Mouse (Mus musculus) limb, embryonic 12.5 days (tissue): ENCODE data around the gene Asb10. TPM values are rescaled to one million over a fixed set of nuclear protein-coding genes. Genes with fewer than 3 reads are reported as not detected.

Experiments used
- ATAC-seq: fragments of 200-750 bp; cut with Nextera tagmentation; 2 replicates; pipeline ENCODE4 v1.8.0; 2017; ENCODE audit warnings: low read depth, moderate TSS enrichment; ENCODE audit not compliant: insufficient number of reproducible peaks, insufficient read depth, low FRiP score, low TSS enrichment
- H3K27ac ChIP-seq: fragments of 300-500 bp; sonication (generic); 2 replicates; pipeline ENCODE4 v1.5.1; 2016; ENCODE audit warnings: mild to moderate bottlenecking, moderate library complexity
- H3K27me3 ChIP-seq: fragments of 300-500 bp; sonication (generic); 2 replicates; pipeline ENCODE4 v1.6.1; 2016; ENCODE audit warnings: mild to moderate bottlenecking, moderate library complexity
- H3K36me3 ChIP-seq: fragments of 300-500 bp; sonication (generic); 2 replicates; pipeline ENCODE4 v1.6.1; 2016; ENCODE audit warnings: mild to moderate bottlenecking, moderate library complexity
- H3K4me1 ChIP-seq: fragments of 300-500 bp; sonication (generic); replicated peaks from 2 replicates; pipeline ENCODE4 v1.6.1; 2016
- H3K4me2 ChIP-seq: fragments of 300-500 bp; sonication (generic); 2 replicates; pipeline ENCODE4 v1.6.1; 2016; ENCODE audit warnings: mild to moderate bottlenecking, moderate library complexity
- H3K4me3 ChIP-seq: fragments of 300-500 bp; sonication (generic); replicated peaks from 2 replicates; pipeline ENCODE4 v1.5.1; 2016; ENCODE audit warnings: mild to moderate bottlenecking
- H3K9ac ChIP-seq: fragments of 300-500 bp; sonication (generic); replicated peaks from 2 replicates; pipeline ENCODE4 v1.6.1; 2016; ENCODE audit warnings: mild to moderate bottlenecking, moderate library complexity
- H3K9me3 ChIP-seq: fragments of 300-500 bp; sonication (generic); 2 replicates; pipeline ENCODE4 v1.6.1; 2016; ENCODE audit warnings: mild to moderate bottlenecking, moderate library complexity
- WGBS: fragments of 180-500 bp; shearing (Covaris S2); methylation state at CpG from one replicate; pipeline ENCODE4 v1.1.7; 2016; 5-methylcytosine and 5-hydroxymethylcytosine counted together
- polyA plus RNA-seq: library from polyadenylated mRNA; unstranded; fragments of >200 nt; fragmentation: Nextera tagmentation; extraction: Ambion mirVana; gene quantifications from 2 replicates; pipeline ENCODE4 v1.2.1, GENCODE M21; 2016

The Asb10 gene
- polyA plus RNA-seq, 1 experiment from 2014 or later: 1.1 TPM

GRCm38 (mm10) chr5:24510635-24511034 is 30.1 kb downstream of the Asb10 start:
- Histone ChIP-seq H3K9ac (no peak overlapping the region), H3K27me3 (peaks cover 26% of the 10 kb centered on the region), H3K9me3 (no peaks in the 10 kb centered on the region), H3K4me1 (peaks cover 4% of the 10 kb centered on the region), H3K4me3 (no peak overlapping the region), H3K4me2 (no peak overlapping the region), H3K27ac (no peak overlapping the region), H3K36me3 (no peaks in the 10 kb centered on the region)
- WGBS: 53% methylated on average over 11 of the region's 11 CpGs
- ATAC-seq: no peak

GRCm38 (mm10) chr5:24508406-24508805 is 32.4 kb downstream of the Asb10 start:
- no peak for ATAC-seq
- no peaks in the 10 kb centered on the region for H3K36me3 ChIP-seq
- WGBS: 89% methylated on average over 7 of the region's 7 CpGs

GRCm38 (mm10) chr5:24505513-24505912 is 35.3 kb downstream of the Asb10 start:
- peaks cover 25% of the 10 kb centered on the region for H3K36me3 ChIP-seq
- WGBS: 54% methylated on average over 2 of the region's 2 CpGs
- H3K4me2 ChIP-seq: no peak overlapping the region
- peaks cover 9% of the 10 kb centered on the region; the same call in 1 of the 2 replicates for H3K4me1 ChIP-seq
- peaks cover 49% of the 10 kb centered on the region for H3K27me3 ChIP-seq
- no peaks in the 10 kb centered on the region for H3K9me3 ChIP-seq
- no peak overlapping the region for H3K9ac ChIP-seq
- H3K4me3 ChIP-seq: no peak overlapping the region
- no peak overlapping the region for H3K27ac ChIP-seq
- no peak for ATAC-seq

More at GRCm38 (mm10) chr5:24508406-24508805, 32.4 kb downstream of the Asb10 start:
- Histone ChIP-seq H3K4me3 (no peak overlapping the region), H3K9me3 (no peaks in the 10 kb centered on the region), H3K4me1 (peaks cover 9% of the 10 kb centered on the region; the same call in 1 of the 2 replicates), H3K27me3 (peaks cover 41% of the 10 kb centered on the region), H3K9ac (no peak overlapping the region), H3K27ac (no peak overlapping the region), H3K4me2 (no peak overlapping the region)

- Histone ChIP-seq H3K4me2 (no peak overlapping the region), H3K9ac (no peak overlapping the region), H3K4me3 (no peak overlapping the region), H3K36me3 (peaks cover 53% of the 10 kb centered on the region), H3K27me3 (peaks cover 46% of the 10 kb centered on the region), H3K9me3 (no peaks in the 10 kb centered on the region), H3K27ac (no peak overlapping the region), H3K4me1 (peaks cover 9% of the 10 kb centered on the region; the same call in 1 of the 2 replicates)
- 63% methylated on average over 4 of the region's 4 CpGs for WGBS
- ATAC-seq: no peak
Measured at GRCm38 (mm10) chr5:24502786-24503185, 38.0 kb downstream of the Asb10 start.

DNA sequence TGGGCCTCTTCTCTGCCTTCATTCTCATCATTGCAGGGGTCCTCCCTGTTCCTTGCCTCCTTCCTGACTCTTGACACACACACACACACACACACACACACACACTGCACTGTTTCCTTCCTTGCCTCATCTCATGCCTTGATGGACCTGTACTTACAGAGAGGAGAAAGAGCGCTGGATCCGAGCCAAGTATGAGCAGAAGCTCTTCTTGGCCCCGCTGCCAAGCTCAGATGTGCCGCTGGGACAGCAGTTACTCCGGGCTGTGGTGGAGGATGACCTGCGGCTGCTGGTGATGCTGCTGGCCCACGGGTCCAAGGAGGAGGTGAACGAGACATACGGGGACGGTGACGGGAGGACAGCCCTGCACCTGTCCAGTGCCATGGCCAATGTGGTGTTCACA is 39.9 kb downstream of the Asb10 start:
- Histone ChIP-seq H3K36me3 (peaks cover 72% of the 10 kb centered on the region), H3K4me1 (peaks cover 9% of the 10 kb centered on the region; the same call in 1 of the 2 replicates), H3K9ac (no peak overlapping the region), H3K4me2 (no peak overlapping the region), H3K4me3 (no peak overlapping the region), H3K27ac (no peak overlapping the region), H3K27me3 (peaks cover 40% of the 10 kb centered on the region), H3K9me3 (no peaks in the 10 kb centered on the region)
- WGBS: 91% methylated on average over 11 of the region's 11 CpGs
- no peak for ATAC-seq

- H3K27me3 ChIP-seq: peaks cover 22% of the 10 kb centered on the region
- no peak overlapping the region for H3K4me3 ChIP-seq
- H3K9me3 ChIP-seq: no peaks in the 10 kb centered on the region
- no peak overlapping the region for H3K27ac ChIP-seq
- H3K36me3 ChIP-seq: peaks cover 89% of the 10 kb centered on the region
- no peak overlapping the region for H3K4me2 ChIP-seq
- H3K9ac ChIP-seq: no peak overlapping the region
- ATAC-seq: no peak
- H3K4me1 ChIP-seq: 0 out of 2 replicates have a peak, but pooled peaks cover under 1% of the 10 kb centered on the region
- WGBS: 81% methylated on average over 10 of the region's 10 CpGs
Measured at GRCm38 (mm10) chr5:24499113-24499512, 41.7 kb downstream of the Asb10 start.

- Histone ChIP-seq H3K27me3 (peaks cover 7% of the 10 kb centered on the region; the same call in 1 of the 2 replicates), H3K4me2 (no peak overlapping the region), H3K4me1 (no peaks in the 10 kb centered on the region), H3K4me3 (no peak overlapping the region), H3K9ac (no peak overlapping the region), H3K36me3 (peaks cover 100% of the 10 kb centered on the region), H3K9me3 (no peaks in the 10 kb centered on the region), H3K27ac (no peak overlapping the region)
- no peak for ATAC-seq
- 73% methylated on average over 12 of the region's 12 CpGs for WGBS
Measured at GRCm38 (mm10) chr5:24497526-24497925, 43.3 kb downstream of the Asb10 start.

DNA sequence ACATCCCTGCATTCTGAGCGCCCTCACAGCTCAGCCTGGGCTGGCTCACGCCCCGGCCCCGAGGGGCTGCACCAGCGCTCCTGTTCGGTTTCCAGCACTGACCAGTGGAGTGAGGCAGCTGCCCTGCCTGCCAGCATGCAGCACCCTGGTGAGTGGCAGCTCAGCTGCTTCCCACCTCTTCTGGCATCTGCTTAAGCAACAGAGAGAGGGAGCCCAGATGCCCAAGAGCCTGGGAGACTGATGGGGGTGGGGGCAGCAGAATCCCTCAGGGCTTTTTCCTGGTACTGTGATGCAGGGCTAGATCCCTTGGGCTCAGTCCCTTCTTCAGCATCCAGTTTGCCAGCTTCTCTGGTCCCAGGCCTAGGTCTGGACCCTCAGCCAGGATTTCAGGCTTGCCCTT is 44.0 kb downstream of the Asb10 start:
- Histone ChIP-seq H3K9me3 (no peaks in the 10 kb centered on the region), H3K4me3 (no peak overlapping the region), H3K4me2 (no peak overlapping the region), H3K9ac (0 out of 2 replicates have a peak overlapping the region, but pooled peaks have one; percentile 9), H3K27me3 (no peaks in the 10 kb centered on the region), H3K27ac (no peak overlapping the region), H3K36me3 (peaks cover 100% of the 10 kb centered on the region), H3K4me1 (no peaks in the 10 kb centered on the region)
- 69% methylated on average over 6 of the region's 6 CpGs for WGBS
- no peak for ATAC-seq

DNA sequence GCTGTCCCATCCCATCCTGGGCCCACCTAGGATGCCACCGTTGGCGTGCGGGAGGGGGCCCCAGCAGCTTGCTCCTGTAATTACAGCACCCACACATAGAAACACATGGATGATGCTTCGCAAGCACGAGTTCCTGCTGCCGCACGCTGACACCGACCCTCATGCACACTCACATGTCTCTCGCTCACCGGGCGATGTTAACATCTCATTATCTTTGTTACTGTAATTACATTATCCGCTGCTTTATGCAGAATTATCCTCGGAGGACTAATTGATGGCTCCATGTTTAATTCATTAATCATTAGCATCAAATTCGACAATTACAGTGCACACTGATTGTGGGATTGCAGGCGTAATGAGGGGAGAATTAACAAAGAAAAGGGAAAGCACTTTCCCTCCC is 45.8 kb downstream of the Asb10 start:
- H3K4me3 ChIP-seq: no peak overlapping the region
- no peaks in the 10 kb centered on the region for H3K27me3 ChIP-seq
- H3K9ac ChIP-seq: no peak overlapping the region
- no peaks in the 10 kb centered on the region for H3K9me3 ChIP-seq
- peaks cover 9% of the 10 kb centered on the region for H3K4me1 ChIP-seq
- WGBS: 91% methylated on average over 15 of the region's 15 CpGs
- no peak overlapping the region for H3K4me2 ChIP-seq
- H3K27ac ChIP-seq: no peak overlapping the region
- no peak for ATAC-seq
- H3K36me3 ChIP-seq: peaks cover 100% of the 10 kb centered on the region

DNA sequence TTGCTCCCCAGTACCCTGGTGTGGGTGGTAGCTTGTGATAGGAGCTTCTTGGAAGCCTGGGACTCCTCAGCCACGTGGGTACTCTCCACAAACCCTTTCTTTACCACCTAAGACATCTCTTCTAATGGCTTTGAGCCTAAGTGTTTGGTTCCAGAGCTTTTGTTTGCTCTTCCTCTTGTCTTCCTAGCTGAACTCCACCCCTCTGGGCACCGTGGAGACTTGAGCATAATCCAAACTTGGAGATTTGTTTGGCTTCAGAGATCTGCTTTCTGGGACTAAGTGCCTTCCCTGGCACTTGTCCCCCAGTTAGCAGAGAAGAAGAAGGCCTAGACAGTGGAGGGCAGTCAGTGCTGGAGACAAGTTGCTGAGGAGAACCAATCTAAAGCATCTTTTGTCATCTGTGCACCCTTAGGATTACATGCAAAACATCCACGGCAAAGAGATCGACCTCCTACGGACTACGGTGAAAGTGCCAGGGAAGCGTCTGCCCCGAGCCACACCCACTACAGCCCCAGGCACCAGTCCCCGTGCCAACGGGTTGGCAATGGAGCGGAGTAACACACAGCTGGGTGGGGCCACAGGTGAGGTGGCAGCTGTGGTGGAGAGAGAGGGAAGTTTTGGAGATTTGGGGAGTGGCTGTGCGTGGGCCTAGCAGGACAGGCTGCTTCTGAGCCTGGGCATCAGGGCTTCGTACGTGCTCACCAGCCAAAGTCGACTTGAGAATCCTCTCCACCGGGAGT is 48.1 kb downstream of the Asb10 start:
- no peak overlapping the region for H3K9ac ChIP-seq
- peaks cover 100% of the 10 kb centered on the region for H3K36me3 ChIP-seq
- ATAC-seq: no peak
- H3K4me3 ChIP-seq: no peak overlapping the region
- no peak overlapping the region for H3K27ac ChIP-seq
- no peak overlapping the region for H3K4me2 ChIP-seq
- H3K27me3 ChIP-seq: no peaks in the 10 kb centered on the region
- peaks cover 22% of the 10 kb centered on the region for H3K4me1 ChIP-seq
- H3K9me3 ChIP-seq: no peaks in the 10 kb centered on the region
- WGBS: 90% methylated on average over 16 of the region's 16 CpGs

DNA sequence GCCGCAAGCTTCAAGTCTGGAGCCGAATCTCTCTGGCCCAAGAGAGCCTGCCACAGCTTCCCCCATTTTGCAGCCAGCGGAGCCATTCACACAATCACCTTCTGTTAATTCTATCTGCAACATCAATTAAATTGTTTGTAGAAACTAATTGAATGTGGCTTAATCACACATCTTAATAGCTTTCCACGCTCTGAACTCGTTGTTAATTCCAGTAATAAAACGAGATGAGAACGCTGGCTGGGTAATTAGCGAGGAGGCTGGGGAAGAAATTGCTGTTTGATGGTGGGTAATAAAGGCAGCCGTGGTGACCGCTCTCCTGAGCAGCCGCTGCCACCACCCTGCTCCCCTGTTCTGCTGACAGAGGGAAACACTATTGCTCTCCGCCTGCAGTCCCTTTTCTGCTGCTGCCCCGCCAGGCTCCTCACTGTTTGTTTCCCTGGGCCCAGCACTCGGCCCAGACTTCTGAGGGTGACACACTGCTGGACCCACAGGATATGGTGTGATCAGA is 50.3 kb downstream of the Asb10 start:
- Histone ChIP-seq H3K4me1 (peaks cover 32% of the 10 kb centered on the region), H3K9me3 (no peaks in the 10 kb centered on the region), H3K27me3 (no peaks in the 10 kb centered on the region), H3K27ac (peak overlapping the region; percentile 46; the same call in 1 of the 2 replicates), H3K4me2 (no peak overlapping the region), H3K36me3 (peaks cover 92% of the 10 kb centered on the region), H3K4me3 (no peak overlapping the region), H3K9ac (no peak overlapping the region)
- WGBS: 25% methylated on average over 14 of the region's 14 CpGs
- ATAC-seq: no peak
